Mouse (Mus musculus) liver, embryonic 16.5 days (tissue): ENCODE data around the gene Dgka. TPM values are rescaled to one million over a fixed set of nuclear protein-coding genes. Genes with fewer than 3 reads are reported as not detected.
"Not testable (repeated sequence)": the region's sequence is repeated elsewhere in the genome, so short reads cannot be mapped to it uniquely, and the experiment has no call there.

Source experiments
- ATAC-seq: fragments of 200-750 bp; cut with Nextera tagmentation; 2 replicates; pipeline ENCODE4 v1.8.0; 2017; ENCODE audit warnings: low read depth, mild to moderate bottlenecking, moderate number of reproducible peaks, moderate library complexity
- H3K27ac ChIP-seq: fragments of 300-500 bp; sonication (generic); 2 replicates; pipeline ENCODE4 v1.5.1; 2014; ENCODE audit warnings: mild to moderate bottlenecking, low read length
- H3K27me3 ChIP-seq: fragments of 300-500 bp; sonication (generic); 2 replicates; pipeline ENCODE4 v1.6.1; 2014; ENCODE audit warnings: low read depth, low read length, mixed read lengths; ENCODE audit not compliant: control insufficient read depth, insufficient read depth
- H3K36me3 ChIP-seq: fragments of 300-500 bp; sonication (generic); 2 replicates; pipeline ENCODE4 v1.6.1; 2014; ENCODE audit warnings: mild to moderate bottlenecking; ENCODE audit not compliant: control insufficient read depth, insufficient read depth
- H3K4me1 ChIP-seq: fragments of 300-500 bp; sonication (generic); 2 replicates; pipeline ENCODE4 v1.6.1; 2014; ENCODE audit warnings: low read depth, low read length, mixed read lengths; ENCODE audit not compliant: control insufficient read depth
- H3K4me2 ChIP-seq: fragments of 300-500 bp; sonication (generic); 2 replicates; pipeline ENCODE4 v1.6.1; 2014; ENCODE audit warnings: low read depth, low read length, mixed read lengths
- H3K4me3 ChIP-seq: fragments of 300-500 bp; sonication (generic); 2 replicates; pipeline ENCODE4 v1.5.1; 2014; ENCODE audit warnings: low read depth, mild to moderate bottlenecking, low read length
- H3K9ac ChIP-seq: fragments of 300-500 bp; sonication (generic); 2 replicates; pipeline ENCODE4 v1.6.1; 2014; ENCODE audit warnings: low read depth, low read length
- H3K9me3 ChIP-seq: fragments of 300-500 bp; sonication (generic); replicated peaks from 2 replicates; pipeline ENCODE4 v1.6.1; 2016; ENCODE audit warnings: low read length; ENCODE audit not compliant: control insufficient read depth
- WGBS: fragments of 180-500 bp; shearing (Covaris S2); extraction: QIAGEN DNeasy Blood & Tissue Kit; methylation state at CpG from one replicate; pipeline ENCODE4 v1.1.7; 2014; ENCODE audit not compliant: insufficient replicate concordance; 5-methylcytosine and 5-hydroxymethylcytosine counted together
- polyA plus RNA-seq: library from polyadenylated mRNA; unstranded; fragments of >200 nt; fragmentation: Nextera tagmentation; extraction: Ambion mirVana; gene quantifications from 2 replicates; pipeline ENCODE4 v1.2.1, GENCODE M21; 2015

The Dgka gene
- polyA plus RNA-seq, 1 experiment from 2014 or later, result 2.6 TPM

GRCm38 (mm10) chr10:128711318-128711717 is 33.3 kb downstream of the Dgka start:
- H3K27me3 ChIP-seq, ATAC-seq: not testable (repeated sequence)
- WGBS, result 81% methylated on average over 7 of the region's 7 CpGs

GRCm38 (mm10) chr10:128705317-128705693 is 39.4 kb downstream of the Dgka start:
- H3K4me3 ChIP-seq, result peak overlapping the region; percentile 79
- H3K27me3 ChIP-seq, result no peaks in the 10 kb centered on the region
- peak overlapping the region; percentile 63 for H3K9ac ChIP-seq
- peak overlapping the region; percentile 73 for H3K4me2 ChIP-seq
- 15% methylated on average over 11 of the region's 11 CpGs for WGBS
- peak overlapping the region; percentile 46; the same call in 1 of the 2 replicates for H3K27ac ChIP-seq
- peaks cover 19% of the 10 kb centered on the region for H3K4me1 ChIP-seq
- ATAC-seq, result no peak
- no peaks in the 10 kb centered on the region for H3K9me3 ChIP-seq
- peaks cover 12% of the 10 kb centered on the region for H3K36me3 ChIP-seq

More at GRCm38 (mm10) chr10:128711318-128711717, 33.3 kb downstream of the Dgka start:
- not testable (repeated sequence) for H3K4me2 ChIP-seq, H3K27ac ChIP-seq, H3K9me3 ChIP-seq, H3K9ac ChIP-seq, H3K4me1 ChIP-seq, H3K4me3 ChIP-seq, H3K36me3 ChIP-seq

- peak within 1 kb of the TSS; percentile 79 for H3K4me3 ChIP-seq
- peaks cover 19% of the 10 kb centered on the region for H3K4me1 ChIP-seq
- H3K27me3 ChIP-seq, result no peaks in the 10 kb centered on the region
- peak within 1 kb of the TSS; percentile 73 for H3K4me2 ChIP-seq
- H3K9ac ChIP-seq, result peak within 1 kb of the TSS; percentile 80
- under 1% methylated on average over 62 of the region's 62 CpGs for WGBS
- H3K9me3 ChIP-seq, result no peaks in the 10 kb centered on the region
- ATAC-seq, result peak; percentile 93
- H3K27ac ChIP-seq, result peak within 1 kb of the TSS; percentile 87
- H3K36me3 ChIP-seq, result peaks cover 12% of the 10 kb centered on the region
Observed at GRCm38 (mm10) chr10:128704491-128705316, 40.0 kb downstream of the Dgka start, which contains the start of gene Cdk2. Cdk2 (minus strand) TSS chr10:128705031.

GRCm38 (mm10) chr10:128703895-128704294 is 40.8 kb downstream of the Dgka start, which contains the start of gene Pmel:
Pmel (plus strand) TSS chr10:128704195.
- H3K4me1 ChIP-seq, result peaks cover 21% of the 10 kb centered on the region
- no peaks in the 10 kb centered on the region for H3K9me3 ChIP-seq
- H3K36me3 ChIP-seq, result peaks cover 16% of the 10 kb centered on the region
- H3K27ac ChIP-seq, result peak within 1 kb of the TSS; percentile 87
- H3K27me3 ChIP-seq, result no peaks in the 10 kb centered on the region
- no peak for ATAC-seq
- peak within 1 kb of the TSS; percentile 80 for H3K9ac ChIP-seq
- WGBS, result 22% methylated on average over 4 of the region's 4 CpGs
- H3K4me3 ChIP-seq, result peak within 1 kb of the TSS; percentile 79
- H3K4me2 ChIP-seq, result peak within 1 kb of the TSS; percentile 73

GRCm38 (mm10) chr10:128702328-128703007 is 42.2 kb downstream of the Dgka start:
- no peak overlapping the region for H3K27ac ChIP-seq
- peaks cover 24% of the 10 kb centered on the region for H3K4me1 ChIP-seq
- WGBS, result 47% methylated on average over 6 of the region's 6 CpGs

GRCm38 (mm10) chr10:128700712-128701111 is 43.9 kb downstream of the Dgka start:
- Histone ChIP-seq H3K4me3 (no peak overlapping the region), H3K27me3 (no peaks in the 10 kb centered on the region), H3K27ac (no peak overlapping the region), H3K9ac (no peak overlapping the region), H3K4me2 (no peak overlapping the region), H3K4me1 (peaks cover 30% of the 10 kb centered on the region), H3K36me3 (peaks cover 24% of the 10 kb centered on the region), H3K9me3 (no peaks in the 10 kb centered on the region)
- ATAC-seq, result no peak
- WGBS, result 81% methylated on average over 5 of the region's 5 CpGs

More at GRCm38 (mm10) chr10:128702328-128703007, 42.2 kb downstream of the Dgka start:
- Histone ChIP-seq H3K36me3 (peaks cover 21% of the 10 kb centered on the region), H3K4me3 (no peak overlapping the region), H3K27me3 (no peaks in the 10 kb centered on the region), H3K9me3 (no peaks in the 10 kb centered on the region), H3K9ac (no peak overlapping the region), H3K4me2 (peak overlapping the region; percentile 73; the same call in 1 of the 2 replicates)
- no peak for ATAC-seq

- Histone ChIP-seq H3K4me3 (no peak overlapping the region), H3K4me2 (no peak overlapping the region), H3K9me3 (no peaks in the 10 kb centered on the region), H3K9ac (no peak overlapping the region), H3K4me1 (peaks cover 31% of the 10 kb centered on the region), H3K36me3 (peaks cover 24% of the 10 kb centered on the region), H3K27ac (no peak overlapping the region; the same call in 1 of the 2 replicates), H3K27me3 (no peaks in the 10 kb centered on the region)
- WGBS, result 36% methylated on average over 11 of the region's 11 CpGs
- no peak for ATAC-seq
Observed at GRCm38 (mm10) chr10:128699611-128700010, 45.0 kb downstream of the Dgka start.

GRCm38 (mm10) chr10:128699006-128699405 is 45.6 kb downstream of the Dgka start:
- Histone ChIP-seq H3K4me2 (no peak overlapping the region), H3K27me3 (no peaks in the 10 kb centered on the region), H3K9me3 (no peaks in the 10 kb centered on the region), H3K36me3 (peaks cover 24% of the 10 kb centered on the region), H3K4me3 (no peak overlapping the region), H3K27ac (no peak overlapping the region), H3K9ac (no peak overlapping the region), H3K4me1 (peaks cover 34% of the 10 kb centered on the region)
- WGBS, result 71% methylated on average over 5 of the region's 5 CpGs
- no peak for ATAC-seq
